Mouse (Mus musculus): ENCODE measurements around the gene Uckl1. TPM values are rescaled to one million over a fixed set of nuclear protein-coding genes. Genes with fewer than 3 reads are reported as not detected.

Gene Uckl1
- 10 to 100 TPM; 79.1 to 84.8 TPM for total RNA-seq (2021)
- long read RNA-seq, experiment 1, partial matches to known transcripts: 4 of 46 reads
- long read RNA-seq, experiment 1, other reads (novel, unspliced or antisense): 42 of 46 reads
- long read RNA-seq, experiment 2, partial matches to known transcripts: 2 of 85 reads
- long read RNA-seq, experiment 2, other reads (novel, unspliced or antisense): 83 of 85 reads

DNA sequence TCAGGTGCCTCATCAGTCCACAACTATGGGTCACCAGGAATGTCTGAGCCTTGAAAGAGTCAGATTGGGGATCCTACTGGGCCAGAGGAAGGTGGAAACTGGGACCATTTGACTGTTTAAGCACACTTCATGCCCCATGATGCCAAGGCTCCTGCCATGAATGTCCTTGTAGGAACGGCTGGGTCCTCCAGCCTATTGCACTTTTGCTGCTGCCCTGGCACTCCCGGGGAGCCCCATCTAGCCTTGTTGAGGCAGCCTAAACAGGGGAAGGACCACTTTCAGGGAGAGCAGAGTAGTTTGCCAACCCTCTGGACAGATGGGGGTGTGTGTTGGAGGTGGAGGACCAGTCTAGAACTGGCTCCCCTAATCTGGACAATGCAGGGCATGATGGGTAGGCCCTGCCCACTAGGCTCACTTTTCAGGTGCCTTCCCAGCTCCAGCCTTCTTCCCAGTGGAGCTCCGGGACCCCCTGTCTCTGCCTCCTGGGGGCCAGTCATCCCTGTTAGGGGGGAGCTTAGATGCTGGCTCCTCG, at the start of gene Uckl1:
Uckl1 (minus strand) TSS at position 482 of the 532 bp plus-strand sequence.
- no peak for DNase-seq (ENCODE audit: low spot score in 2 of 2)

DNA sequence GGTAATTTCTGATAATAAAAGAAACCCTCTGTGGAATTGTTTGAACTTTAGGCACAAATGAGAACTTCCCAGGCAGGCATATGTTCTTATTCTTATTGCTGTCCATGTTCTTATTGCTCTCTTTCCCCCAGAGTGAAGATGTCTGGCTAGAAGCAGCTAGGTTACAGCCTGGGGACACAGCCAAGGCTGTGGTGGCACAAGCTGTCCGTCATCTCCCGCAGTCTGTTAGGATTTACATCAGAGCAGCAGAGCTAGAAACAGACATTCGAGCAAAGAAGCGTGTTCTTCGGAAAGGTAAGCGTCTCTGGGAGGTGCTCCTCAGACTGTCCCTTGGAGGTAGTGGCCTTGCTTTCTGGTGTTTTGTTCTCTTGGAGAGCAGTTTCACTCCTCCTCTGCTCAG, 47.9 kb upstream of the Uckl1 start:
- no peak for DNase-seq (ENCODE audit: low spot score in 2 of 2)

DNA sequence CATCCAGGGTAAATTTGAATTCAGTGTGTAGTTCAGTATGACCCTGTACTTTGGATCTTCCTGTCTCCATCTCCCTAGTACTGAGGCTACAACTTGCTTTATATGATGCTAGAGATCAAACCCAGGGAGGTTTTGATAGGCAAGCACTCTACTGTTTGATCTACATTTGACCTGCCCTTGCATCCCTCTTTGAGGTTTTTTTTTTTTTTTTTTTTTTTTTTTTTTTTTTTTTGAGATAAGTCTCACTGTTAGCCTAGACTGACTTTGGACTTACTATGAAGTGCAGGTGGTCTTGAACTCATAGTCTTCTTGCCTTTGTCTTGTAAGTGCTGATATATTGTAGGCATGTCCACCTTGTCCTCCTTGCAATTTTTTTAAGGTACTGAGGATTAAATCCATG, 43.8 kb upstream of the Uckl1 start:
- no peak for DNase-seq (ENCODE audit: low spot score in 2 of 2)

DNA sequence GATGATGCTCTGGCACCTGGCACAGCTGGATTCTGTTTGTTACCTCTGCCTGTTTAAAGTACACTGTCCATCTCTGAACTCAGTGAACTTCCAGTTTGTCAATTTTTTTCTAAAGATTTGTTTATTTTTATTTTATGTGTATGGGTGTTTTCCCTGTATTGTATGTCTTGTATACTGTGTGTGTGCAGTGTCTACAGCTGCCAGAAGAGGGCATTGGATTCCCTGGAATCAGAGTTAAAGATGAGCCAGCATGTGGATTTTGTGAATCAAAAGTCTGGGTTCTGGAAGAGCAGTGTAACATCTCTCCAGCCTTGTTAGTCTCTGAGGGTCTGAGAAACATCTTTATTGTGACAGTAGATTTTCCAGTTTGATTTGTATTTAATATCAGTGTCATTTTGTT, 38.7 kb upstream of the Uckl1 start:
- no peak for DNase-seq (ENCODE audit: low spot score in 2 of 2)

DNA sequence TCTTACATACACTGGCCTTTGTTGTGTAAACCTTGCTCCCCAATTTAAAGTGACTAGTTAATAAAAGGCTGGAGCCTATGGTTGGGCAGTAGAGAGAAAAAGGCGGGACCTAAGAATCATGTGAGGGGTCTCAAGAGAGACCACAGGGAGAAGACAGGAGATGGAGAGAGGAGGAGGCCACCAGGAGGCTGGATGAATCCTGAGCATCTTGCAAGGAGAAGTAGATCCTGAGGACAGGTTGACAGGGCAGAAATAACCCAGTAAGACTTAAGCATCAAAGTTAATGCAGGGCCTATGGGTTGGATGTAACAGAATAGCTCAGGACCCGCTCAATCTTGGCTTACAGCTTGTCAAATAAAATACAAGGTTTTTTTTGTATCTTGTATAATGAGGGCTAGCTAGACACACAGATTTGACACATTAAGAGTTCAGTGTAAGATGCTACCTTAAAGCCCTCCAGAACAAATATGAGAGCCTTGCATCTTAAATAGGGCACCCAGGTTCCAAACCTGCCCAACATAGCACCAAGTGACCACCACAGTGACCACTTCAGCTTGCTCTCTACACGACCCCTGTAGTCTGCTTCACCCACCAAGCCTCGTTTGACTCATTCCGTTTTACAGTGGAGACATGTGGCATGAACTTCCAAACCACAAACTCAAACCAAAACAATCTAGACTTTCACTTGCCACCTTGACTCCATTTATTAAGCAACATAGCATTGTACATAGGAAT, 34.2 kb upstream of the Uckl1 start:
- DNase-seq (ENCODE audit: low spot score in 2 of 2): no peak

DNA sequence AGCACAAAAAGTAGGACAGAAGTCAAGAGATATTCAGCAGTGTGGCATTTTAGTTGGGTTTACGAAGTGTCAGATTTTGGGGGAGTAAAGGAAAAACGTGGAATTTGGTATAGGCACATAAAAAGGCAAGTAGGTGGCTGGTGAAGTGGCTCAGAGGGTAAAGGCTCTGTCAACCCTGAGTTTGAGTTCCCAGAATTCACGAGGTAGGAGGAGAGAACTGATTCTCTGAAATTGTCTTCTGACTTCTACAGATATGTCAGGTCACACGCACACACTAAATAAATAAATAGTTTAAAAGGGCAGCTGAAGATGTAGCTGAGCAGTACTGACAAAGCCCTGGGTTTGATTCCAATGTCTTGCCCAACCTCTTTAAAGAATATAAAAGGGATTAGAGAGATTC, 17.7 kb upstream of the Uckl1 start:
- no peak for DNase-seq (ENCODE audit: low spot score in 2 of 2)

DNA sequence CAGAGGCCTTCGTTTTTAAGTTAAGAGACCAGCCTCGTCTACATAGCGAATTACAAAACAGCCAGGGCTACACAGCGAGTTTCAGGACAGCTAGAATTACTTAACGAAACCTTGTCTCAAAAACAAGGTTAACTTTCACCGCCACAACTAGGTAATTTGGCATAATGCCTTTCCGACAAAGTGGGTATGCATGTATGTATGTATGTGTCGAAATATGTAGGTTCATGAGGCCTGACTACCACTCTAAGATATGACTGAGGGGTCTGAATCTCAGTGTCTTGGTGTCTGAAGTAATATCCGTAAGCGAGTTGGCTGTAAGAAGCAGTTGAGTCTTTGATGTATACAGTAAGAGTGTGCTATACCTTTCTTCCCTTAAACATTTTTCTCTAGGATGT, 17.1 kb upstream of the Uckl1 start:
- no peak for DNase-seq (ENCODE audit: low spot score in 2 of 2)

DNA sequence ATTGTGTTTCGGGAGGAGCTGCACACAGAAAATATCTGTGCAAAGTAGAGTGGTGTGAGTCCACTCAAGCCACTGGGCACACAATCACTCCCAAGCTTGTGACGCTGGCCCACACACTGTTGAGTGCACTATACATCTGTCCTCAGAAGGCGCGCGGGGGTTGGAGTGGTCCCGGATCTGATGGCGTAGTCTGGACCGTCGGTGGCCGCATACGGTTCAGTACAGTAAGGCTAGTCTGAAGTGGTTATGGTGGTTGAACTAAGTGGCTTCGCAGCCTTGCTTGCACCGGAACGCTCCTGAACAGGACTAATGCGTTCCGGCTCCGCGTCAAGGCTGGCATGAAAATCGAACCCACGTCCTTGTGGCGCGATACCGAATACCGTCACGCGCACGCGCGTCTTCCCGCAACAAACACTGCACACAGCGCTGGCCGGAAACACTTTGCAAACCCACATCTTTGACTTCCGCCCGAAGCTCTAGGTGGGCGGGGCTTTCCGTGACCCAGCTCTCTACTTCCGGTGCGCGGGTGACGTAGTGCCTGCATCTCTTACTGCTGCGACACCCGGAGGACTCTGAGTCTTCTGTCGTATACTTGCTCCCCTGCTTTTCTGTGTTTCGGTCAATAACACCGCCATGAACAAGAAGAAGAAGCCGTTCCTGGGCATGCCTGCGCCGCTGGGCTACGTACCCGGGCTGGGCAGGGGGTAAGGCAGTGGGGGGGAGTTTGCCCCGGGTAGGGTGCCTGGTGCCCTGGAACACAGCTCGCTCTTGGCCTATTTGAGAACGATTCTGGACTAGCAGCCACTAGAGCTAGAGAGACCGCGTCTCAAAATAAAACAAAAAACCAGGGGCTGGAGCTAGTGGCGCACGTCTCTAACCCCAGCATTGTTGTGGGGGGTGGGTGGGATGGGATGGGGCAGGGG, 16.4 kb upstream of the Uckl1 start:
- DNase-seq (ENCODE audit: low spot score in 2 of 2): peak; percentile 91 to 93

DNA sequence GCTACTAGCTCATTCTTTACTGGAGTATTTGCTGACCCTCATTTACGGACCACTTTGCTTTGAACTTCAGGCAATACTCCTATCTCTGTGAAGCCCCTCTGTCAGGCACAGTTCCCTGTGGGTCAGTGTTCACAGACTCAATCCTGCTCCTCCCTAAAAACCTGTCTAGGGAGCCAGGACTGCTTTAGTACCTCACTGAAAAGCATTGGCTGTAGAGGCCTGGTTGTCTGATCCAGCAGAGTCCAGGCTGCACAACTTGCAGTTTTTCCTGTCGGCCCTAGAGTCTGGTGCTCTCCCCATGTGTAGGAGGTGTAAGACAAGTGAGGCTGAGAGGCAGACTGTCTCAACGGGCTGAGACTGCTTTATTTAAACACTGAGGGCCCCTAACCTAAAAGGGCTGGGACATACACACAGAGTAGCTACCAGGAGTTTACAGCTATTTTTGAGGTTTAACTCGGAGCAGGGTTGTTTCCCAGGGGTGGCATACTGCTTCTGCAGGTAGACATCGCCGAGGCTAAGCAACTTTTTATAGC, 15.6 kb upstream of the Uckl1 start:
- no peak for DNase-seq (ENCODE audit: low spot score in 2 of 2)

DNA sequence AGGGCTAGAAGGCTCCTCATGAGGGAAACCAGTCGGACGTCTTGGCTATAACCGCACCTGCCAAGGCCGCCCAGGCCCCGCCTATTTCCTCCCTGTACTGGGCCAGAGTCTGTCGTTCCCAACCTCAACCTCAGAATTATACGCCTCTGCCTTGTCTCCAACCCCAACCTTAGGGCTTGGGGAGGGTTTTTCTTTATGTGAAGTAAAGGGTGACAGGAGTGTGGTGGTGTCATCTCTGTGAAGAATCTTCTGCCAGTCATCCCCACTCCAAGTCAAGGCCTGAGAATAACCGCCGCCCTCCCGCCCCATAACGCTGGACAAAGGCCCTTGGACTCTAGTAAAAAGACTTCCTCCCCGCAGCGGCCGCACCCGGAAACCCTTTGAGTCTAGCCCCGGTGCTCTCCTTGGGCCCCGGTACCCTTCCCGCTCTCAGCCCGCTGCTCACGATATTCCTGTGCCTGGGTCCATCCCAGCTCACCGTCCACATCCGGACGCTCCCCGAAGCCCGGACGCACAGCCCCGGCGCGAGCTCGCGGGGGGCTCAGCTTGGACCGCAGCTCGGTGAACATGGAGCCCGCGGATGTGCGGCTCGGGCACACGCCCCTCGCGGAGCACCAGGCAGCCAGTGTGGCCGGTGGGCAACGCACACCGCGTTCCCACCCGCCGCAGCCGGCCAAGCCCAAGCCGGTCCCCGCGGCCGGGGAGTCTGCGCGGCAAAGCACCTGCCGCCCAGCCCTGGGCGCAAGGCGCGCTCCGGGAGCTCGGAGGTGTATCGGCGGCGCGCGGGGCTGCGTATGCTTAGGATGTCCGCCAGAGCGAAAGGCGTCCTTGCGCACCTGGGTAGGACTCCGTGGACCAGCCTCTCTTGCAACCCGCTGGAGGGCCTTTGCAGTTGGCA, 14.0 kb upstream of the Uckl1 start, which contains the start of gene Samd10:
Samd10 (minus strand) TSS at position 759 of the 898 bp plus-strand sequence.
- DNase-seq (ENCODE audit: low spot score in 2 of 2): peak; percentile 56 to 63

DNA sequence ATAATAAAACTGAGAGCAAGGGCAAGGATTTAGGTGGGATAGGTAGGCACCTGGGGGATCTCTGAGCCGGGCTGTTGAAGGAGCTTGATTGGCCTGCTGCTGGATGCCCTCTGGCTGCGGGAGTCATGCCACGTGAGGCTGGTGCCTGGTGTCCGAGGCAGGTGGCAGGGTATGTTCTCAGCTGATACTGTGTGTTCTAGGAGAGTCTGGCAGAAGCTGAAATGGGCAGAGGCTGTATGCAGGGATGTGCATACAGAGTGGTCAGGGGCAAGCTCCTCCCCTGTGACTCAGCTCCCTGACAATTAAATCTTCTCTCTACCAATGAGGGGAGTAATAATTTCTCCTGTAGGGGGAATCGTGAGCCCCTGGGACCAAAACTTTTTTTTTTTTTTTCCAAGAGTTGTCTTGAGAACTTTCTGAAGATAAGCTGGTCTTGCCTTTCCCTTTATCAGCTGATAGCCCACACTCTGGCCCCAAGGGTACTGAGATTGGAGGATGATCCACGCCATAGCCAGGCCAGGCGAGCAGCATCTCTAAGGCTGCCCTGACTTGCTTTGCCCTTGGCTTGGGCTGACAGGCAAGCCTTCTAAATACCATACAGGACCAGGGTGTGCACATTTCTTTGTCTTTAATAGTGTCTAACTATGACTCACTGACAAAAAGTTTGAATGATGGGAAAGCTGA, 12.8 kb upstream of the Uckl1 start:
- peak in 1 of 2 experiments; percentile 34 for DNase-seq (ENCODE audit: low spot score in 2 of 2)

DNA sequence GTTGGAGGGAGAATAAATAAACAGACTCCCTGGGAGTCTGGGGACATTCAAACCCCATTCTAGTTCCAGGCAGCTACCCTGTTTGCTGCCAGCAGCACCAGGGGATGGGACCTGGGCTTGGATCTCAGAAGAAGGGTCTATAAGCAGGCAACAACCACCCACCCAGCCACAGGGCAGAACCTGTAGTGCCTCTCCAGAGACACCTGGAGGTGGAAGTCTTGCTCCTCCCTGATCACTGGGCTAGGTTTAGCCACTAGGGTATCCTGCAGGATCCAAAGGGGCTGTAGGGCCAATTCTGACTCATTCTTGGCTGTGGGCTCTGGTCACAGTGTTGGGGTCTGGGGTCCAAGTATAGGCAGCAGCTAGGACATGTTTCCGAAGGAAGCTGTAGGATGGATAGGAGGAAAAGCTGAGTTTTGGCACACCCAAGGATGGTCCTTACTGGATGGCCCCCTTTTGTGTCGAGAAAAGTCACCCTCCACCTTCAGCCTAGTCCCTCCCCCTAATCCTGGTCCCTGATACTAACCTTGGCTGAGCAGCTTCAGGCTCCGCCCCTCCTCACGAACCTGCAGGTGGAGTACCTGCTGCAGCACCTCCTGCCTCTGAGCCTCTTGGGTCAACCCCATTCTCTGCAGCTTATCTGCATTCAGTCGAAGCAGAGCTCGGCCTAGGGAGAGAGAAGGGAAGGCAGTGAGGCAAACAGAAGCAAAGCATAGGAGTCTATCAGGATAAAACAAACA, 11.7 kb upstream of the Uckl1 start:
- DNase-seq (ENCODE audit: low spot score in 2 of 2): no peak

DNA sequence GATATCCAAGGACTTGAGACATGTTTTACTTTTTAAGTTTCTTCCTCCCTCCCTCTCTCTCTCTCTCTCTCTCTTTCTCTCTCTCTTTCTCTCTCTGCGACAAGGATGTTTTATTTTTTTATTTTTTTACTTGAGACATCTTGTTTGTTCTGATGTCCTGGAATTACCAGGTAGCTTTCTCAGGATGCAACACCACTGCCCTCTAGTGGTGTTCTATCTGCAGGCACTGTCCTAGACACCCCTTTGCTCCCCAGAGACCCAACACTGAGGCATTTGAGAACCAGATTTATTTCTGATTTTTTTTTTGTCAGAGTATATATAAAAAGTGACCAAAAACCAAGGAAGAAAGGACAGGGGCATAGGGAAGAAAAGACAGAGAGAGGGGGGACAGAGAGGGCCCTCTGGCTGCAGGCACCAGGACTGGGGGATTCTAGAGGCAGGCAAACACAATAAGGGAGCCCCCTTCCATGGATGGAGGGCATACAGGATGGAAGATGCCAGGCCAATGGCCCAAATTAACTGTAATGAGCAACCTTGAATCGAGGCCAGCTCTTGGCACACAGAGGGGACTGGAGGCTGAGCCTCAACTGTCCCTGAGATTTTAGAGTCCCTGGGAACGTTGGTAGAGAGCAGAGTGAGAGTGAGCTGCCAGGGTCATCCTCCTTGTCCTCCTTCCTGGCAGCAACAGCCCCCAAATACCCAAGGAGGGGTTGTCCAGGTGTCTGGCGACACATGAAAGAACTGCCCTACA, 10.4 kb upstream of the Uckl1 start:
- DNase-seq (ENCODE audit: low spot score in 2 of 2): peak in 1 of 2 experiments; percentile 59

DNA sequence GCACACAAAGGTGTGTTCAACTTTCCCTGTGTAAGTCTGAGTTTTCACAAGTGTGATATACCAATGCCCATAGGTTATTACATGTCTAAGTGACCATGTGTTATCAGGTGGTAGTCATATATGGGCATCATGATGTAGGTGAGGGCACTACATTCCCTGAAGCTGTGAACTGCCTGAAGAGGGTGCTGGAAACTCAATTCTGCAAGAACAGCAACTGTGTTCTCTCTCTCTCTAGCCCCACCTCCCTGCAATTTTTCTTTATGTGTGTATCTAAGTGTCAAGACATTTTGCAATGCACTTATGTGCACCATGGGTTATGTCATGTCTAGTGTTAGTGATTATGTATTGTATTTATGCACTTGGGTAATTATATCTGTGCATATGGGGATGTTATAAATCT, 9.2 kb upstream of the Uckl1 start:
- no peak for DNase-seq (ENCODE audit: low spot score in 2 of 2)

DNA sequence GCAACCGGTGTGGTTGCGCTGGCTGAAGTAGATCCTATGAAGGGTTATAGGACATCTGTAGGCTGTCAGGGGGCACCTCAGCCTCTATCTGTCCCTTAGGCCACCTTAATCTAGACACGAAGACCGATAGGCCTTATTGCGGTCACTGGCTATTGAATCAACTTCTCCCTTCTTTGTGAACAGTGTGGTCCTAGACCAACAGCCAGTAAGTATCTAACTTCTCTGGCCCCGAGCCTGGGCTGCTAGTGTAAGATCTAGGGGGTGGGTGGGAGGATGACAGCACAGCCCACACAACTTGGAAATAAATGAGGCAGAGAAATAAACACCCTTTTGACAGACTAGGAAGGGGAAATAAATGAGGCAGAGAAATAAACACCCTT, 8.3 kb upstream of the Uckl1 start:
- DNase-seq (ENCODE audit: low spot score in 2 of 2): no peak

DNA sequence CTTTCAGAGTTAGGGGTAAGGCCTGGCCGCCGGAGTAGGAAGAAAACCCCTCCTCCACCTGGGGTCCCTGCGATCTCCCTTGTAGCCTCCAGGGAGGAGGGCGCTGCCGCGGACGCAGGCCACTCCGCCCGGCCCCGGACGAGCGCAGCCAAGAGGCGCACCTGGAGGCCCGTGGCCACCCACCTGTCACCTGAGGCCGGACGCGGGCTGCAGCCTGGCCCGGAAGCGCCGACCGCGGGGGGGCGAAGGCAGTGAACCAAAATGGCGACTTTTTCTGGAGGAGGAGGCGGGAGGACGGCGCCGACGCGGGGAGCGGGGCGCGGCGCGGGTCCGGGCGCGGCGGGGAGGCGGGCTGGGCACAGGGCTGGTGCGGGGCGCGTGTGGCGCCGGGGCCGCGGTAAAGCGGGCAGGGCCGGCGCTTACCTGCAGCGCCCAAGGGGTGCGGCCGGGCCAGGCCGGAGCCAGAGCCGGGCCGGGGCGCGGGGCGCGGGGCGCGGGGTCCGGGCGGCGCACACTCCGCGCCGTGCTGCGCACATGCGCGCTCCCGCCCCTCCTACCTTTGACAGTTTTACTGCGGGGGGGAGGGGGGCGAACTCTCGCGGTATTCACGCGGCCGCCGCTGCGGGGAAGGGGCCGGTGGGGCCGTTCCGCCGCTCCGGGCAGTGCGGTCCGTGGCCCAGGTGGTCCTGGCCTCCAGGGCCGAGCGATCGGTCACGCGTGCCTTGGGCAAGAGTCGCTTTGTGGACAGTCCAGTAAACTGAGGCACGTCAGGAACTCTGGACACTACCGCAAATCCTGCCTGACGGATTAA, 7.7 kb upstream of the Uckl1 start, which contains the start of gene Zfp512b:
Zfp512b (minus strand) TSS at position 573 of the 811 bp plus-strand sequence.
- peak; percentile 63 to 67 for DNase-seq (ENCODE audit: low spot score in 2 of 2)

DNA sequence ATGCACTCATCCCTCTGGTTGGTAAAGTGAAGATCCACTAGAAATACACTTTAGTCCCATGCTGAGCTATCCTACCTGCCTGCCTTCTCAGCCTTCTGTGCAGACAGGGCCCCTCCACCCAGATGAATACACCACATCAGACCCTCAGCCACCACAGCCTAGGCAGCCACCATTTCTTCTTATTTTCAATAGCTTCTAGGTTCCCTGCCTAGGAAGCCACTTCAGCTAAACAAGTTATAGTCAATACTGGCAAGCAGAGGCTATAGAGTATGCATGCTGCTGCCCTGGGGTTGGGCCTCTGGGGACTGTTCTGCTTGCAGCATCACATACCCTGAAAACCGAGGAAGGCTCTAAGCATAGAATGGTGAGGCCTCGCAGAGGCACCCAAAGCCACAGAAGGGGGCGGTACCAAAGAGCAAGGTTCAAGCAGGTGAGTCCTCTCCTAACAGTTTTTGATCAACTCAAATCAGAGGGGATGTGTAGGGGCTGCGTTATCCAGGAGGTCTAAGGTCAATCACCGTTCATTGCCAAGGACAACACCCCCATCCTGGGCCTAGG, 6.9 kb upstream of the Uckl1 start, which contains the start of gene Prpf6:
Prpf6 (plus strand) TSS at position 341 of the 558 bp plus-strand sequence.
- no peak for DNase-seq (ENCODE audit: low spot score in 2 of 2)
